Mouse (Mus musculus) hindbrain, embryonic 16.5 days (tissue): ENCODE measurements around the gene Trpc3. TPM values are rescaled to one million over a fixed set of nuclear protein-coding genes. Genes with fewer than 3 reads are reported as not detected.

Source experiments
- polyA plus RNA-seq: library from polyadenylated mRNA; unstranded; fragments of >200 nt; fragmentation: Nextera tagmentation; extraction: Ambion mirVana; gene quantifications from 2 replicates; pipeline ENCODE4 v1.2.1, GENCODE M21; 2015

Gene Trpc3
- polyA plus RNA-seq, 1 experiment from 2014 or later, result 11.3 TPM

Other genes with a start within 250 kb of the Trpc3 start
- 74.7 and 94.7 TPM in 2 replicates for gene Anxa5, start 214.3 kb downstream of the Trpc3 start, polyA plus RNA-seq
- 0.29 and 0.41 TPM in 2 replicates for gene 1810062G17Rik, start 214.2 kb downstream of the Trpc3 start, polyA plus RNA-seq
- gene Gm11549, start 168.4 kb downstream of the Trpc3 start, polyA plus RNA-seq, result 0.47 and 0.75 TPM in 2 replicates
- 73.4 and 81.9 TPM in 2 replicates for gene Exosc9, start 137.6 kb downstream of the Trpc3 start, polyA plus RNA-seq
- 33.8 and 39.4 TPM in 2 replicates for gene Ccna2, start 118.0 kb downstream of the Trpc3 start, polyA plus RNA-seq
- 23.7 and 25.4 TPM in 2 replicates for gene Bbs7, start 76.7 kb downstream of the Trpc3 start, polyA plus RNA-seq
- gene 4932438A13Rik, start 172.9 kb upstream of the Trpc3 start, polyA plus RNA-seq, result 77.1 and 85.3 TPM in 2 replicates